Mouse (Mus musculus) heart, adult 9 months (tissue): ENCODE measurements around the gene Celsr2.
A peak's percentile ranks its signal among the peaks of the same experiment; 100 is the strongest.

Source experiments
- DNase-seq, 2 experiments: peaks; one replicate each; pipeline ENCODE4 v3.0.0; 2022; ENCODE audit warnings: low spot score in 2 of 2

Celsr2 gene

GRCm38 (mm10) chr3:108414857-108415830 is at the start of gene Celsr2:
Gene Celsr2, minus strand, starts transcription at chr3:108415552.
- no peak for DNase-seq

- no peak for DNase-seq
Measured at GRCm38 (mm10) chr3:108458866-108459265, 43.5 kb upstream of the Celsr2 start.

- DNase-seq, result no peak
Measured at GRCm38 (mm10) chr3:108458380-108458779, 43.0 kb upstream of the Celsr2 start.

GRCm38 (mm10) chr3:108454172-108454571 is 38.8 kb upstream of the Celsr2 start:
- DNase-seq, result no peak

- no peak for DNase-seq
Measured at GRCm38 (mm10) chr3:108451969-108452368, 36.6 kb upstream of the Celsr2 start.

- DNase-seq, result no peak
Measured at GRCm38 (mm10) chr3:108445366-108445705, 30.0 kb upstream of the Celsr2 start.

DNA sequence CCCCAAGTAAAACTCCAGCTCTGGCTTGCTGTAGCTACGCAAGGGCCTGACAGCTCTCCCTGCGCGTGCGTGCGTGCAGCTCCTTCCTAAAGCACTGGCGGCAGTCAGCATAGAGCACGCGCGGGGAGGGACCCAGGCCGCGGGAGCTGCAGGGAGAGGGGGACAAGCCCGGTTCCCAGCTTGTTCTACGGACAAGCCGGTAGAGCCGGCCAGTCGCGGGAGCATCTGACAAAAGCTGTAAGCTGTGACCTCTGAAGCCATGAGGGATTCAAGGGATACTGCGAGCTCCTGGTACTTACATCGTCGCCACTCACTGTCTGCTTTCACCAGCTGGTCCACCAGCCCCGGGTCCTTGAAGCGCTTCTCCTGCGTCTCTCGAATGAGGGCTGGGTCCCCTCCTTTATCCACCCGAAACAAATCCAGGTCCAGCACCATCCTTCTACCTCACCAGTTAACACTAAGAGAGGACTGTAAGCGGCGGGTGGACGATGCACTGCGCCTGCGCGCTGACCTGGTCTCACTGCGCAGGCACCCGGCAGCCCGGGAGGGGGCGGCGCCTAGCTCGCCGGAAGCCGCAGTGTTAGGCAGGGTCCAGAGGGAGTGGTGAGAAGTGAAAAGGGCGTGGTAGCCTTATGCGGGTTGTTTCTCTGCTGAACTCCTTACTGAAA is 29.5 kb upstream of the Celsr2 start, which contains the start of gene Sars:
Gene Sars (minus strand): TSS at position 512 of the 668 bp plus-strand sequence.
- peak; percentile 90 to 91 for DNase-seq

DNA sequence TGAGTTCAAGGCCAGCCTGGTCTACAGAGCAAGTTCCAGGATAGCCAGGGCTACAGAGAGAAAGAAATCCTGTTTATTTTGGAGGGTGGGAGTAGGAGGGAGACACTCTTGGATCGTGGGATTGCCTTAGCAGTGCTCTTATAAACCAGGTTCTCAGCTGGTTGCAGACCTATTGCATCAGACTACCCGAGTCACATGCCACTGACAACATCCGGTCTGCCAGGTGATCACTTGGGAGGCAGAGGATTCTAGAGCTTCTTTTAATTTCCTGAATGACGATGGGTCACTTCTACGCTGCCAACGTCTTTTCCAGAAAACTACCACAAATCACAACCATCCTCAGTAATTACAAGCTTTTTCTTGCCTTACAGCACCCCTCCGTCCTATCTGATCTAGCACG is 28.7 kb upstream of the Celsr2 start:
- peak; percentile 32 to 45 for DNase-seq

- no peak for DNase-seq
Measured at GRCm38 (mm10) chr3:108436380-108436714, 21.0 kb upstream of the Celsr2 start.

DNA sequence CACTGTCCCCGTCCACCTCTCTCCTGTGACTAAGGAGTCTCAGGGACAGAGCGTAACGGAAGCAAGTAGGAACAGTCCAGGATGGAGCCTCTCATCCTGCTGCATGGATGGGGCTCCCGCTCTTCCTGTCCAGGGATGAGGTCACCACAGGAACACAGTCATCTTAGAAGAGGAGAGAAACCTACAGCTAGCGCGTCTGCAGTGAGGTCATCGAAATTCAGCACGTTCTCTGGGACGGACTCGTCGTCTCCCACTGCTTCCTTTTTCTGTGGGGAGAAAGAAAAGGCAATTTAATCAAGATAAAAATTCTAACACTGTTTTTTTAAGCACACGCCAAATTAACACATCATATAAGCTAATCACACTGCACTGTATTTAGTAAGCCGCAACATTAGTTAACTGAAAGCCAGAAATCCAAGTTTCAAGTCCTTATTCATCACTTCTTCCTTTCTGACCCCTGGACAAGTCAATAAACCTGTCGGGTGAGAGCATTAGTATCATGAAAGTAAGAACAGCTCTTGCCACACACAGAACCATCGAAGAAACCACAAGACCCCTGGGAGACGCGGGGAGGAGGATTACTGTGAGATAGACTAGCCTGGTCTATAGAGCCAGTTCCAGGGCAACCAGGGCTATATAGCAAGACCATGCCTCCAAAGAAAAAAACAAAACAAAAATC is 20.5 kb upstream of the Celsr2 start:
- no peak for DNase-seq

DNA sequence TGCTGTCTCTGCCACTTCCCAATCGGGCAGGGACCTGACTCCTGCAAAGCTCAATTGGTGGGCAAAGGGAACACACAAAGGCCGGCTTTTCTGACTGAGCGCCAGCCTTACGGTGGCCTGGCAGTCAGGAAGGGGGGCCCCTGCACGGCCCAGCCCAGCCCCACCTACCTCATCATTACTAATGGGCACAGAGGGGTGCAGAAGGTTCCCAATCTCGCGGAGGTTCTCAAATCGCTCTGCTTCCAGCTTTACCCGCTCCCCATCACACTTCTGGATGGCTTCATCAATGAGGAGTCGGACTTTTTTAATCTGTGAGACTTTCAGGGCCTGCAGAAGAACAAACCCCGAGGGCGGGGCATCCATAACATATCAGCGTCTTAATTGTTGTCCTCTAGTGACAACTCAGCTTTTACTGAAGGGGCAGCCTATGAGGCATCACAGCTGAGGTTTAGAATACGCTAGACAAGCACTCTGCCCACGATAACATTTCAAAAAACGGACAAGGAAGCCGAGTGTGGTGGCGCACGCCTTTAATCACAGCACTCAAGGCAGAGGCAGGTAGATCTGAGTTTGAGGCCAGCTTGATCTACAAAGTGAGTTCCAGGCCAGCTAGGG is 18.6 kb upstream of the Celsr2 start:
- no peak for DNase-seq

DNA sequence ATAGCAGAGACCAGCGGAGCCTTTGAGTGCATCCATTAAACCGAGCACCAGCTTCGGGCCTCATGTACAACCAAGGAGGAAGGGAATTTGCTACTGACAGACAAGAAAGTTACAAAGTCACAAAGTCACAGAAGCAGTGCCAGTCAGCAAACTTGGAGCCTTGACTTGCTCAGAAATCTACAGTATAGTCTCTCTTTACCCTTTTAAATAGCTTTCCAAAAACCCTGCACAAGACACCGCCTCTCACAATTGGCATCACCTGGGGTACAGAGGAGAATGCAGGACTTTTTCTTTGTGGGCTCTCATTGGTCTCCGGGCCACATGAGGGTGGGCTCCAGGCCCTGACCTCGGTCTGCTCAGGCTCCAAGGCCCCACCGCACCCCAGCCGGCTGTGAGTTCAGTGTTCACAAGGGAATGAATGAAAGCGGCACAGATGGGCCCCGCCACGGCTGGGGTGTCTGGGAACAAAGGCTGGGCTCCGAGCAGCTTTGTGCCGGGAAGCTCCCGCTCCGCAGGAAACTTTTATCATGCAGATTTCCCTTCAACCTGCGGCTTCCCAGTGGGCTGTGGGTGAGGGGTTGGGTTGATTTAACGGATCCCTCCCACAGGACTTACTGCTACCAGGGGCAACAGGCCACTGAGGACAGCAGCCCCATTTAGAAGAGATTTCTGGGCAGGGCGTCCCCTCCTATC is 18.0 kb upstream of the Celsr2 start:
- no peak for DNase-seq

DNA sequence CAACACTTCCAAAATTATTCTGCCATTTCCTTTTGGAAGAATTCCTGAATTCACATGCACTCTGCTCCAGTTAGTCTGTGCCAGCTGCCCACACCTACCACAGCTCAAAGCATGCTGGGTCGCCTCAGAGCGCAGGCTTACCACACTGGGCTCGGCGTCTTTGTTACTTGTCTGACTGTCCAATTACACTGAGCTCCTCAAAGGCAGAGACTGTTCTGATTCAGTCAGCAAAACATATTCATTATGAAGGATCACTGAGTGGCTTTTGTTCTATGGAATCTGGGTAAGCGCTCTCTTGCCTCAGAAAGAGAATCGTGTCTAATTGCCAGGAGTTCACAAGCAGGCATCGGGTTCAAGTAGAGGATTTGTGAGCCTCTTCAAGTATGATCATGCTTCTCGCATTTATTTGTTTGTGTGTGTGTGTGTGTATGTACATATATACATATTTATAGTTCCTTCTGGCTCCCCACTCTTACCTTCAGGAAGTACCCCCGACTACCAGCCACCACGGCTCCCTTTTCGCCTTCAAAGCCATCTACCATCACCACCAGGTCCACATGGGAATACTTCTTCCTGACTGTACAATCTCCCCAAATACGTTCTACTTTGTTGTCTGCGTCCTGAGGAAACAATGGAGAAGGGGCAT is 17.3 kb upstream of the Celsr2 start:
- no peak for DNase-seq

DNA sequence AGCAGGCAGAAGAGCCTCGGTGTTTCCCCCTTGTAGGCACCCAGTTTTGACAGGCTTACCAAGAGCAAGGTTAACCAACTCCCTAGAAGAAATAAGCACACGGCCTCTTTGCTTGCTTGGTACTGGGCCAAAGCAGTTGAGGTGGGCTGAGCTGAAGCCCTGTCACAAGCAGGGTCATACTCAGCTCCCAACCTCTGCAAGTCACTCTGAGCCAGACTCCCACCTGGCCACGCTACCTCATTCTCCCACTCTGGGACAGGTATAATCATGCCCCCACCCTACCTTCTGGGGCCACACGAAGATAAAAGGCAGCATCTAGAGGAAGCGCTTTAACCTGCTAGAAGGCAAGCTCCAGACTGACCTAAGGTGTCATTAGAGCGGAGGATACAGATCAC is 10.3 kb upstream of the Celsr2 start:
- no peak for DNase-seq

DNA sequence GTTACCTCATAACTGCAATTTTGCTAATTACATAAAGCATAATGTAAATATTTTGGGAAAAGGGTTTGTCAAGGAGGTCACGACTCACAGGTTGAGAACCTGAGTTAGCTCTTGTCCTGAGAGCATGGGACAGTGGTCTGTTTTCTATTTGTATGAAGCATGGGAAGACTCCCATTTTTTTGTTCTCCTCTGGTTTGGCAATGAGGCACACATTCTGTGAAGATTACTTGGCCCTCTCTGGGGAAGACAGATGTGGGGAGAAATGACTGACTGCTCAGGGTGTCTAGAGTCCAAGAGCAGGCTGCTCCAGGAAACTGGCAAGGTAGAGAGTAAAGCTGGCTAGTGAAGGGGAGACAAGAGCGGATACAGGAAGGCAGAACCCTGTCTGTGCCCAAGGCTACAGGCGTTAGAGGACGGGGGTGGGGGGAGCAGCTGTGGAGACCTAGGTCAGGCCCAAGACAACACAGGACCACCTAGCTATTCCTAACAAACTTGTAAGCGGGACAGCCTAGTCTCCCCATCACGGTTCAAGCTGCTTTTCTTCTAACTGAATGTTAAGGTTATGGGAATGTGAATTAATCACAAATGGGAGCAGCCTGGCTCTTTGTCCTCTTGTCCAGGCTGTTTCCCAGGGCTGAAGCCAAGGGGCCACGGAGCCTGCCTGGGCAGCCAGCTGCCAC is 9.7 kb upstream of the Celsr2 start:
- no peak for DNase-seq

DNA sequence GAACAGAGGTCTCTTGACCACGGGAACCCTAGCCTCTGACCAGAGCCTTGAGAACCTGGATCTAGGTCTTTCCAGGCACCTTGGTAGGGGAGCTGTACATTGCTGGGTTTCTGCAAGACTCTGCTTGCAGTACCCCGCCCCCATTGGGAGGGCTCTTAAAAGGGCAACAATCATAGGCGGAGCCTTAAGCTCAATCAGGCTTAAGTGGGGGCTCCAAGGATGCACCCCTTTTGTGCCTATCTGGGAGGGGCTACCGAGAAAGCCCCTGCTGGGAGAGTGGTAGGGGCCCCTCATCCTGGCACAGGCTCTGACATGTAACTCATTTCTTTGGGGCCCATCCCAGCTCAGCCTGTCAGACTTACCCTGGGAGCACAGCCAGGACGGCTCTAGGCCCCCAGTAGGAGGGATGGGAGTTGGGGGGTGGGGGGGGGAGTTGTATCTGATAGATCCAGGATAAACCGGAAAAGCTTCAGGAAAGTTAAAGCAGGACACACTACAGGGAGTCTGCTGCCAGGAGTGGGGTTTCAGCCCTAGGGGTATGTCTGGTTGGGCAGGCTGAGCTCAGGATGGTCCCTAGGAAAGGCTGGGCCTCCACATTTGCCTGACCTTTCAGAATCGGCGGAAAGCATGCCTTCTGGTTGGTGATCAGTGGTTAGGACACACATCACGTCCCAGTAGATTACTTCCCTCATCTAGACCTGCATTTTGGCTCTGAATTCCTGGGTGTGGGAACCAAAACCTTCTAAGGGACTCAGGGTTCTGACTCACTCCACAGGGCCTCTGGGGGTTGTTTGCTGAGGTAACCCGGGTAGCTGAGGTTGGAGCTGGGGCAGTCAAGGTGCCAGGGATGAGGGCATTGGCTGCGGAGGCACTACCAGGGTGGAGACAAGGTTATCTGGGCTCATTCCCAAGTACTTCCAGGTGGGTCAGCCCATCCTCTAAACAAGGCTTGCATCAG is 8.8 kb upstream of the Celsr2 start:
- peak in 1 of 2 experiments; percentile 14 for DNase-seq

DNA sequence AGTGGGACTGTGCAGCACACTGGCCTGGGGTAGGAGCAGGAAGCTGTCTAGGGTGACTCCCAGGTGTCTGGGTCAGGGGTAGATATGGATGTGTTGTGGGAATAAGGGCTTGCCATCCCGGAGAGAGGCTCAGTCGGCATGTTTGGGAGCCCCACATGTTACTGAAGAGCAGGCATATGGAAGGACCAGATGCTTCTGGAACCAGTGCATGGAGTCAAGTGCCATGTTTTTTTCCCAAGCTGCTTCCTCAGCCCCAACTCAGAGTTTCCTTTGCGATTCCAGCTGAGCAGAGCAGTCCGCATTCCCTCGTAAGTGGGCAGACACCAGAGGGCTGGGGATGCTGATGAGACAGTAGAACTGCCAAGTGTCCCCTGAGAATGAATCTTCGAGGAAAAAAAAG is 7.7 kb upstream of the Celsr2 start:
- no peak for DNase-seq

GRCm38 (mm10) chr3:108415831-108416223 is 475 bp upstream of the Celsr2 start:
- DNase-seq, result peak; percentile 45 to 51
